Mouse (Mus musculus) kidney, adult 2 months (tissue): ENCODE data around the gene Pld6. TPM values are rescaled to one million over a fixed set of nuclear protein-coding genes. Genes with fewer than 3 reads are reported as not detected.

ENCODE experiments used
- DNase-seq: peaks from one replicate; pipeline ENCODE4 v3.0.0; 2021
- H3K27ac ChIP-seq: fragments of 200-500 bp; 2 replicates; pipeline ENCODE4 v1.5.1; 2012; ENCODE audit warnings: low read depth, low read length, control low read depth, inconsistent platforms; ENCODE audit not compliant: insufficient read depth
- H3K27me3 ChIP-seq: fragments of 200-500 bp; replicated peaks from 2 replicates; pipeline ENCODE4 v1.6.1; 2012; ENCODE audit warnings: mild to moderate bottlenecking, moderate library complexity, low read length, inconsistent platforms; ENCODE audit not compliant: control insufficient read depth, insufficient read depth
- H3K36me3 ChIP-seq: fragments of 200-500 bp; 2 replicates; pipeline ENCODE4 v1.6.1; 2012; ENCODE audit warnings: mild to moderate bottlenecking, moderate library complexity, low read length, inconsistent platforms; ENCODE audit not compliant: control insufficient read depth, insufficient read depth
- H3K4me1 ChIP-seq: fragments of 200-500 bp; 2 replicates; pipeline ENCODE4 v1.6.1; 2011; ENCODE audit warnings: low read length; ENCODE audit not compliant: control insufficient read depth, insufficient read depth
- H3K4me3 ChIP-seq: fragments of 200-500 bp; 2 replicates; pipeline ENCODE4 v1.5.1; 2011; ENCODE audit warnings: mild to moderate bottlenecking, low read depth, low read length, control low read depth; ENCODE audit not compliant: insufficient read depth
- CTCF ChIP-seq: fragments of 200-500 bp; conservative IDR thresholded peaks from 2 replicates; pipeline ENCODE4 v1.5.1; 2011; ENCODE audit warnings: low read depth, mild to moderate bottlenecking, control low read depth, low read length, moderate library complexity, mixed read lengths; ENCODE audit not compliant: insufficient read depth, insufficient read length
- POLR2A ChIP-seq: fragments of 200-500 bp; IDR thresholded peaks from one replicate; pipeline ENCODE4 v1.6.1; 2011; ENCODE audit warnings: low read depth, low read length, control low read depth
- WGBS: fragments of 180-500 bp; shearing (Covaris S2); methylation state at CpG from one replicate; pipeline ENCODE4 v1.1.7; 2018; 5-methylcytosine and 5-hydroxymethylcytosine counted together
- polyA plus RNA-seq: library from polyadenylated mRNA; depleted of rRNA; stranded (reverse); fragments of >200 nt; gene quantifications from 2 replicates; pipeline ENCODE4 v1.2.3, GENCODE M21; 2012

Gene Pld6
- polyA plus RNA-seq, 1 experiment = 2.6 TPM

- H3K36me3 ChIP-seq = peaks cover 3% of the 10 kb centered on the region
- 100% methylated on average over 1 of the region's 1 CpGs for WGBS
- no peaks in the 10 kb centered on the region for H3K27me3 ChIP-seq
- H3K4me1 ChIP-seq = peaks cover 9% of the 10 kb centered on the region; the same call in 1 of the 2 replicates
- H3K4me3 ChIP-seq = no peak overlapping the region
- TF ChIP-seq POLR2A (no peak), CTCF (no peak)
- no peak for DNase-seq
- H3K27ac ChIP-seq = no peak overlapping the region
These were observed 17.8 kb upstream of the Pld6 start for GRCm38 (mm10) chr11:59805256-59805655.

- WGBS = 86% methylated on average over 22 of the region's 22 CpGs
- H3K27ac ChIP-seq = no peak overlapping the region
- no peak for DNase-seq
These were observed 17.1 kb upstream of the Pld6 start for GRCm38 (mm10) chr11:59804409-59805110.

DNA sequence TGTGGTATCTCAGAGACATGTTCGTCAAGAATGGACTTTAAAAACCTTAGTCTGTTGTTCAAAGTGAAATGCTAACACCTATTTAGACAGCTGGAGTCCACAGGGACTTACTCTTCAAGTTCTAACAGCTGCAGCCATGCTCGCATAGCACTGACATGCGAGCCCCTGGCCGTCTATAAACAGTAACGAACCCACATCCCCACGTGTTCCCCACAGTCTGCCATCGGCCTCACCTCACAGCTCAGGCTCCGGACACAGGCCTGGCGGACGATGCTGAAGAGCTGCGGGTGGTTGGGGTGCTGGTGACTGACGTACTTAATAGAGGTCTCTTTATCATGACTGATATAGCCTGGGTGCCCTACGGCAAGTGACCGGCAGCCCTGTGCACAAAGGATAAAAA lies 16.1 kb upstream of the Pld6 start:
- Histone ChIP-seq H3K4me3 (no peak overlapping the region), H3K27me3 (no peaks in the 10 kb centered on the region), H3K4me1 (peaks cover 5% of the 10 kb centered on the region; the same call in 1 of the 2 replicates), H3K27ac (no peak overlapping the region), H3K36me3 (peaks cover 6% of the 10 kb centered on the region)
- DNase-seq = no peak
- TF ChIP-seq POLR2A (no peak), CTCF (no peak)
- 79% methylated on average over 14 of the region's 14 CpGs for WGBS

More at GRCm38 (mm10) chr11:59804409-59805110, 17.1 kb upstream of the Pld6 start:
- no peak overlapping the region for H3K4me3 ChIP-seq
- TF ChIP-seq POLR2A = no peak
- TF ChIP-seq CTCF = 0 out of 2 replicates have a peak, but pooled peaks have one; percentile 4
- peaks cover 4% of the 10 kb centered on the region for H3K36me3 ChIP-seq
- H3K27me3 ChIP-seq = no peaks in the 10 kb centered on the region
- H3K4me1 ChIP-seq = peaks cover 9% of the 10 kb centered on the region; the same call in 1 of the 2 replicates

DNA sequence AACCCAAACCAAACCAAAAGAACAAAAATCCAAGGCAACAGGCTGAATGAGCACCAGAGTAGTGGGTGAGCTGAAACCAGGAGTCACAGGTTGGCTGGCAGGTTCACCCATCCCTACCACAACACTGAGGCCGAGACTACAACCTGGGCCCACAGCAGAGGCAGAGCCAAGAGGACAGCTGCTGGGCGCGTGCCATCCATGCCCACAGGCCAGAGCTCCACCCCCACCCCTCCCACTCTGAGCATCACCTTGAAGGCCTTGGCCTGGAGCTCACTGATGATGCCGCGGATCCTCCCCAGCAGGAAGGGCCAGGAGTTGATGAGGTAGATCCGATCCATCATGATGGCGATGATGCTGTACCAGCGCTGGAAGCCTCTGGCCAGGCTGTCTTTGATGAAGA lies 14.4 kb upstream of the Pld6 start:
- H3K4me1 ChIP-seq = no peaks in the 10 kb centered on the region
- no peak for DNase-seq
- H3K27me3 ChIP-seq = no peaks in the 10 kb centered on the region
- no peak overlapping the region for H3K27ac ChIP-seq
- H3K36me3 ChIP-seq = peaks cover 10% of the 10 kb centered on the region
- TF ChIP-seq POLR2A = no peak
- TF ChIP-seq CTCF = no peak
- H3K4me3 ChIP-seq = no peak overlapping the region
- WGBS = 80% methylated on average over 8 of the region's 8 CpGs

DNA sequence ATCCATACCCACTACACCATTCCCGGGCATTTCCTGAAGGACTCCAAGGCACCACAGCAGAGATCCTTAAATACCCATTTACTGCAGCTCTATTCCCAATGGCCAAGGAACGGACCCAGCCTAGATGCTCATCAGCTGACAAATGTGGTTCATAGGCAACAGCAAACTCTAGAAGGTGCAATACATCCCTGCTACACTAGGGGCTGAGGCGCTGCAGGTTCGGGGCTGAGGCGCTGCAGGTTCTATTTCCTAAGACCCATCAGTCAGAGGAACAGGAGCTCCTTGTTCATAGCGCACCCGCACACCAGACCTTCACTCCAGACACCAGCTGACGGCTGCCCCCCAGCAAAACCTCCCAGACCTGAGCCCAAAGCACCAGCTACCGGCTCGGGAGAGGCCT lies 13.0 kb upstream of the Pld6 start:
- 96% methylated on average over 10 of the region's 10 CpGs for WGBS
- no peak for TF ChIP-seq POLR2A
- 0 out of 2 replicates have a peak, but pooled peaks have one; percentile 24 for TF ChIP-seq CTCF
- Histone ChIP-seq H3K36me3 (peaks cover 11% of the 10 kb centered on the region), H3K4me1 (no peaks in the 10 kb centered on the region), H3K27me3 (no peaks in the 10 kb centered on the region), H3K4me3 (no peak overlapping the region), H3K27ac (no peak overlapping the region)
- DNase-seq = no peak

- no peak overlapping the region for H3K27ac ChIP-seq
- H3K4me1 ChIP-seq = no peaks in the 10 kb centered on the region
- H3K36me3 ChIP-seq = peaks cover 13% of the 10 kb centered on the region
- no peak for TF ChIP-seq CTCF
- H3K4me3 ChIP-seq = no peak overlapping the region
- no peaks in the 10 kb centered on the region for H3K27me3 ChIP-seq
- 83% methylated on average over 6 of the region's 6 CpGs for whole genome bisulfite sequencing
- DNase-seq = no peak
These were observed 5.9 kb upstream of the Pld6 start for GRCm38 (mm10) chr11:59793390-59793789.

- WGBS = 93% methylated on average over 1 of the region's 1 CpGs
- H3K27me3 ChIP-seq = no peaks in the 10 kb centered on the region
- no peak overlapping the region for H3K27ac ChIP-seq
These were observed 1.9 kb upstream of the Pld6 start for GRCm38 (mm10) chr11:59789311-59789710.

More at GRCm38 (mm10) chr11:59789311-59789710, 1.9 kb upstream of the Pld6 start:
- no peak for DNase-seq
- Histone ChIP-seq H3K4me1 (0 out of 2 replicates have a peak, but pooled peaks cover 4% of the 10 kb centered on the region), H3K4me3 (no peak overlapping the region), H3K36me3 (peaks cover 8% of the 10 kb centered on the region)
- no peak for TF ChIP-seq POLR2A
- no peak for TF ChIP-seq CTCF
